Mouse (Mus musculus): ENCODE data around the gene Phldb3.
"Not testable (repeated sequence)": the region's sequence is repeated elsewhere in the genome, so short reads cannot be mapped to it uniquely, and the experiment has no call there.

The Phldb3 gene

GRCm38 (mm10) chr7:24595464-24595863 is 15.1 kb upstream of the Phldb3 start:
- no peak for DNase-seq

GRCm38 (mm10) chr7:24598121-24598520 is 12.4 kb upstream of the Phldb3 start:
- no peak for DNase-seq

- DNase-seq = no peak
Observed at GRCm38 (mm10) chr7:24599211-24600067, 11.1 kb upstream of the Phldb3 start.

GRCm38 (mm10) chr7:24600941-24601597 is 9.5 kb upstream of the Phldb3 start:
- peak; percentile 97 to 98 for DNase-seq

- DNase-seq = no peak
Observed at GRCm38 (mm10) chr7:24605561-24605960, 5.0 kb upstream of the Phldb3 start.

- DNase-seq = no peak
Observed at GRCm38 (mm10) chr7:24606046-24606445, 4.5 kb upstream of the Phldb3 start.

GRCm38 (mm10) chr7:24608017-24608416 is 2.5 kb upstream of the Phldb3 start:
- peak; percentile 31 to 56 for DNase-seq

GRCm38 (mm10) chr7:24608561-24608960 is 2.0 kb upstream of the Phldb3 start:
- DNase-seq = no peak

- DNase-seq = peak in 1 of 2 experiments; percentile 32
Observed at GRCm38 (mm10) chr7:24610879-24611494, 424 bp downstream of the Phldb3 start.

- no peak for DNase-seq
Observed at GRCm38 (mm10) chr7:24611709-24612108, 1.1 kb downstream of the Phldb3 start.

- DNase-seq = no peak
Observed at GRCm38 (mm10) chr7:24612308-24612910, 1.8 kb downstream of the Phldb3 start.

GRCm38 (mm10) chr7:24614816-24615215 is 4.3 kb downstream of the Phldb3 start:
- no peak for DNase-seq

GRCm38 (mm10) chr7:24617763-24618162 is 7.2 kb downstream of the Phldb3 start:
- no peak for DNase-seq

GRCm38 (mm10) chr7:24618374-24618773 is 7.8 kb downstream of the Phldb3 start:
- DNase-seq = not testable (repeated sequence)

GRCm38 (mm10) chr7:24619671-24620397 is 9.3 kb downstream of the Phldb3 start:
- no peak for DNase-seq

GRCm38 (mm10) chr7:24621193-24621592 is 10.6 kb downstream of the Phldb3 start:
- DNase-seq = no peak

GRCm38 (mm10) chr7:24622967-24623366 is 12.4 kb downstream of the Phldb3 start:
- DNase-seq = no peak

GRCm38 (mm10) chr7:24628685-24629610 is 18.4 kb downstream of the Phldb3 start:
- DNase-seq = peak; percentile 42 to 49

GRCm38 (mm10) chr7:24629672-24630071 is 19.1 kb downstream of the Phldb3 start:
- no peak for DNase-seq

GRCm38 (mm10) chr7:24630116-24630880 is 19.7 kb downstream of the Phldb3 start:
- DNase-seq = no peak

- no peak for DNase-seq
Observed at GRCm38 (mm10) chr7:24636264-24636663, 25.7 kb downstream of the Phldb3 start, which contains the start of gene Lypd3. Gene Lypd3, plus strand, starts transcription at chr7:24636550.
